Mouse (Mus musculus) embryonic facial prominence, embryonic 11.5 days (tissue): Measurements from ENCODE around the gene Slit3. TPM values are rescaled to one million over a fixed set of nuclear protein-coding genes. Genes with fewer than 3 reads are reported as not detected.

ENCODE experiments used
- ATAC-seq: fragments of 200-750 bp; cut with Nextera tagmentation; replicated peaks from 2 replicates; pipeline ENCODE4 v1.8.0; 2017; ENCODE audit warnings: low read depth; ENCODE audit not compliant: insufficient number of reproducible peaks, low FRiP score, low TSS enrichment
- DNase-seq: peaks from one replicate; pipeline ENCODE4 v3.0.0-alpha.2; 2015; ENCODE audit warnings: low spot score
- H3K27ac ChIP-seq: fragments of 300-500 bp; sonication (generic); replicated peaks from 2 replicates; pipeline ENCODE4 v1.5.1; 2014; ENCODE audit warnings: mild to moderate bottlenecking, low read depth, low read length, control low read depth
- H3K27me3 ChIP-seq: fragments of 300-500 bp; sonication (generic); 2 replicates; pipeline ENCODE4 v1.6.1; 2014; ENCODE audit warnings: mild to moderate bottlenecking, low read length, moderate library complexity, mixed read lengths; ENCODE audit not compliant: control insufficient read depth, insufficient read depth
- H3K36me3 ChIP-seq: fragments of 300-500 bp; sonication (generic); replicated peaks from 2 replicates; pipeline ENCODE4 v1.6.1; 2014; ENCODE audit warnings: low read depth, mild to moderate bottlenecking, low read length, moderate library complexity, mixed read lengths; ENCODE audit not compliant: control insufficient read depth, insufficient read depth
- H3K4me1 ChIP-seq: fragments of 300-500 bp; sonication (generic); 2 replicates; pipeline ENCODE4 v1.6.1; 2014; ENCODE audit warnings: low read length, mixed read lengths; ENCODE audit not compliant: control insufficient read depth, insufficient read depth
- H3K4me2 ChIP-seq: fragments of 300-500 bp; sonication (generic); 2 replicates; pipeline ENCODE4 v1.6.1; 2014; ENCODE audit warnings: low read depth, mild to moderate bottlenecking, control low read depth, low read length, moderate library complexity
- H3K4me3 ChIP-seq: fragments of 300-500 bp; sonication (generic); 2 replicates; pipeline ENCODE4 v1.5.1; 2014; ENCODE audit warnings: low read depth, low read length, control low read depth
- H3K9ac ChIP-seq: fragments of 300-500 bp; sonication (generic); replicated peaks from 2 replicates; pipeline ENCODE4 v1.6.1; 2014; ENCODE audit warnings: mild to moderate bottlenecking, control low read depth, low read length
- H3K9me3 ChIP-seq: fragments of 300-500 bp; sonication (generic); replicated peaks from 2 replicates; pipeline ENCODE4 v1.6.1; 2016; ENCODE audit warnings: mild to moderate bottlenecking, low read length, inconsistent platforms, mixed read lengths; ENCODE audit not compliant: control insufficient read depth
- WGBS: fragments of 180-500 bp; shearing (Covaris S2); extraction: QIAGEN DNeasy Blood & Tissue Kit; methylation state at CpG from one replicate; pipeline ENCODE4 v1.1.7; 2014; 5-methylcytosine and 5-hydroxymethylcytosine counted together
- polyA plus RNA-seq: library from polyadenylated mRNA; unstranded; fragments of >200 nt; fragmentation: Nextera tagmentation; extraction: Ambion mirVana; gene quantifications from 2 replicates; pipeline ENCODE4 v1.2.1, GENCODE M21; 2014

Slit3 gene
- polyA plus RNA-seq, 1 experiment from 2014 or later: 10.5 TPM

DNA sequence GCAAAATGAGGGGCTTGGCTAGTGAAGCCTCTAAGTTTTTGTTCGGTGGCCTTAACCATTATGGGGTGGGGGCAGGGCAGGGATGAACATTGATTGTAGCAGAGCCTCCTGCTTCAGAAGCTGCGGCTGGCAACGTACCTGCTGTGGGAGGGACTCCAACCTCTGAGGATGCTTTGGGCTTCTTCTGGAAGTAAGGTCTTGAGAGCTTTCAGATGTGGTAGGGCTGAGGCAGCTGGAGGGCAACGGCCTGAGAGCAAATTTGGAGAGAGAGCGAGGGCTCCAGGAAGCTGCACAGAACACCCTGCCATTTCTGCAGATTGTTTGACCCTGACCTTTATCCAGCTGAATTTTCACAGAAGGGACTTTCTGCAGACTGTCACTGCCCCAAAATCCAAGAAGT lies 203.4 kb downstream of the Slit3 start:
- no peak overlapping the region for H3K27ac ChIP-seq
- no peaks in the 10 kb centered on the region for H3K4me1 ChIP-seq
- no peaks in the 10 kb centered on the region for H3K27me3 ChIP-seq
- no peak for ATAC-seq
- no peak overlapping the region for H3K4me2 ChIP-seq
- no peak for DNase-seq
- H3K4me3 ChIP-seq: no peak overlapping the region
- no peak overlapping the region for H3K9ac ChIP-seq
- no peaks in the 10 kb centered on the region for H3K9me3 ChIP-seq
- 47% methylated on average over 5 of the region's 5 CpGs for WGBS
- no peaks in the 10 kb centered on the region for H3K36me3 ChIP-seq

DNA sequence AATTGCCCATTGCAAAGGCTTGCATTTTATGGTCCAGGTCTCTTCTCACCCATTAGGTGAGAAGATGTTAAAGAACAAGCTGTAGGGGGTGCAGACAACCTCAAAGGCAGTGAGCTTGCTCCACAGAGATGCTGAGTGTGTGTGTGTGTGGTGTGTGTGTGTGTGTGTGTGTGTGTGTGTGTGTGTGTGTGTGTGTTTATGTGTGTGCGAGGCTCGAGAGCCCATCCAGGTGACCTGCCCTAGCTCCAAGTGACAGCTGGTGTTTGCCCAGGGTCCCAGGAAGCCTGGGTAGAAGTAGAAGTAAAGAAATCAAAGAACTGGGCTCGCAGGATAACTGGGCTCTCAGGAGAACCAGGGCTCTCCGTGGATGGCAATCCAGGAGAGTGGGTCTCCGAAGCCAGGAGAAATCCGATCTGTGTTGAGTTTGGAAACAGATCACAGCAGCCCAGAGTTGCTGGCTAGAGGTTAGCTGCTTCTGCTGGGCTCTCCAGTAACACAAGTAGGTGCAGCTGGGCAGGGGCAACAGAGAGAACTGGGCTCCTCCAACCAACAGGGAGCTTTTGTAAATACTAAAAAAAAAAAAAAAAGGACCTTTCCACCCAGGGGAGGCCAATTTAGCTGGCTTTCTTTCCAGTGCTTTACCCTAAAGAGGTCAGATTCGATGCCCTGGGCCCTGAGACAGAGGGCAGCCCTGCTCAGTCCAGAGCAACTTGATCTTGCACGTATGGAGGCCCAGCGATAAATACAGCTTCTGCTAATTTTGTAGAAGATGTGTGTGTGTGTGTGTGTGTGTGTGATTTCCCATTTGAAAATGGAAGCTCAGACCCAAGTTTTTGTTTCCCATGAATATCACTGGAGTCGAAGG lies 204.3 kb downstream of the Slit3 start:
- H3K36me3 ChIP-seq: no peaks in the 10 kb centered on the region
- no peak overlapping the region for H3K9ac ChIP-seq
- no peaks in the 10 kb centered on the region for H3K9me3 ChIP-seq
- no peaks in the 10 kb centered on the region for H3K27me3 ChIP-seq
- ATAC-seq (no peak), DNase-seq (peak; percentile 31)
- WGBS: 28% methylated on average over 10 of the region's 10 CpGs
- H3K4me2 ChIP-seq: no peak overlapping the region
- H3K27ac ChIP-seq: no peak overlapping the region
- H3K4me1 ChIP-seq: no peaks in the 10 kb centered on the region
- no peak overlapping the region for H3K4me3 ChIP-seq

- DNase-seq (no peak), ATAC-seq (no peak)
- no peaks in the 10 kb centered on the region for H3K9me3 ChIP-seq
- H3K4me2 ChIP-seq: no peak overlapping the region
- no peak overlapping the region for H3K9ac ChIP-seq
- no peak overlapping the region for H3K27ac ChIP-seq
- no peaks in the 10 kb centered on the region for H3K36me3 ChIP-seq
- 24% methylated on average over 3 of the region's 3 CpGs for WGBS
- no peaks in the 10 kb centered on the region for H3K4me1 ChIP-seq
- no peak overlapping the region for H3K4me3 ChIP-seq
- H3K27me3 ChIP-seq: no peaks in the 10 kb centered on the region
Observed at GRCm38 (mm10) chr11:35326346-35326745, 205.3 kb downstream of the Slit3 start.

- no peaks in the 10 kb centered on the region for H3K4me1 ChIP-seq
- no peaks in the 10 kb centered on the region for H3K27me3 ChIP-seq
- 84% methylated on average over 1 of the region's 1 CpGs for WGBS
- DNase-seq: peak; percentile 44
- no peak overlapping the region for H3K4me3 ChIP-seq
- no peak overlapping the region for H3K4me2 ChIP-seq
- no peak overlapping the region for H3K9ac ChIP-seq
- ATAC-seq: no peak
- H3K27ac ChIP-seq: no peak overlapping the region
- H3K9me3 ChIP-seq: no peaks in the 10 kb centered on the region
- no peaks in the 10 kb centered on the region for H3K36me3 ChIP-seq
Observed at GRCm38 (mm10) chr11:35327899-35328298, 206.9 kb downstream of the Slit3 start.

DNA sequence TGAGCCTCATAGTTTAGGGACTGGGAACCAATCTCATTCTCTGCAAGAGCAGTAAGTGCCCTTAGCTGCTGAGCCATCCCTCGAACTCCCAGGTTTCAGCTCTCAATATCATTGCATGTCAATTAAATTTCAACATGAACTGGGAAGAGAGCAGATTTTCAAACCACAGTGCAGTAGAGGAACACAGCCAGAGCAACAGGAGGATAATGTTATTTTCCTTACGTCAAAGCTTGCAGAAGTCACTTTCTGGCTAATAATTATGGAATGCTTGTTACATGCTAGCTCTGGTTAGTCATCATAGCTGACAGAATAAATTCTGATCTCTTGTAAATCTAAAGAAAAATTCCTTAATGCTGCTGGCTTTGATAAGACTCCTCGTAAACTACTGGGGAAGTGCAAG lies 210.5 kb downstream of the Slit3 start:
- Histone ChIP-seq H3K4me2 (no peak overlapping the region), H3K36me3 (no peaks in the 10 kb centered on the region), H3K9ac (no peak overlapping the region), H3K27me3 (no peaks in the 10 kb centered on the region), H3K27ac (no peak overlapping the region), H3K4me1 (no peaks in the 10 kb centered on the region), H3K4me3 (no peak overlapping the region), H3K9me3 (no peaks in the 10 kb centered on the region)
- ATAC-seq: no peak
- 83% methylated on average over 3 of the region's 3 CpGs for WGBS
- no peak for DNase-seq

- no peaks in the 10 kb centered on the region for H3K27me3 ChIP-seq
- WGBS: 86% methylated on average over 8 of the region's 8 CpGs
- no peak for ATAC-seq
Observed at GRCm38 (mm10) chr11:35336558-35336957, 215.5 kb downstream of the Slit3 start.

DNA sequence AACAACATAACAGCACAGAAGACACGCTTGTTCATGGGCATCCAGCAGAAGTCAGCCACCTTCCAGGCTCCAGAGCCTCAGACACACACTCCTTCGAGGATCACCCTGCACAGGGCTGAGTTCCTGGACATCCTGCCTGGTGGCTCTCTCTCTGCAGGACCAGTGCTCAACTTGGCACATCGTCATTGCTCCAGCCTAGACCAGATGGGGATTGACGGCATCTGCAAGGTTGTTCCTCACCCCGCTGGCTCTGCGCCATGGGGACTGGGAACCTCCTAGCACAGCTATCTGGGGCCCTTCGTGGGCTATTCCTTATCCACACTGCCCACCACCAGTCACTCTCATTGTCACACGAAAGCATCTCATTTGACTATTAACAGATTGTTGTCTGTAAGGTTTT lies 216.5 kb downstream of the Slit3 start:
- ATAC-seq: no peak
- Histone ChIP-seq H3K27me3 (no peaks in the 10 kb centered on the region), H3K36me3 (no peaks in the 10 kb centered on the region), H3K27ac (no peak overlapping the region), H3K9ac (no peak overlapping the region), H3K4me2 (no peak overlapping the region), H3K4me3 (no peak overlapping the region), H3K4me1 (no peaks in the 10 kb centered on the region), H3K9me3 (no peaks in the 10 kb centered on the region)
- DNase-seq: no peak
- WGBS: 89% methylated on average over 8 of the region's 8 CpGs

More at GRCm38 (mm10) chr11:35336558-35336957, 215.5 kb downstream of the Slit3 start:
- H3K4me2 ChIP-seq: no peak overlapping the region
- H3K27ac ChIP-seq: no peak overlapping the region
- H3K4me1 ChIP-seq: no peaks in the 10 kb centered on the region
- no peaks in the 10 kb centered on the region for H3K36me3 ChIP-seq
- DNase-seq: no peak
- no peak overlapping the region for H3K9ac ChIP-seq
- no peaks in the 10 kb centered on the region for H3K9me3 ChIP-seq
- no peak overlapping the region for H3K4me3 ChIP-seq

GRCm38 (mm10) chr11:35337927-35338819 lies 217.1 kb downstream of the Slit3 start:
- no peak overlapping the region for H3K27ac ChIP-seq
- no peaks in the 10 kb centered on the region for H3K36me3 ChIP-seq
- no peak overlapping the region for H3K4me3 ChIP-seq
- no peak overlapping the region for H3K9ac ChIP-seq
- no peak for DNase-seq
- H3K4me1 ChIP-seq: no peaks in the 10 kb centered on the region
- H3K9me3 ChIP-seq: no peaks in the 10 kb centered on the region
- 80% methylated on average over 19 of the region's 19 CpGs for WGBS
- ATAC-seq: no peak
- H3K4me2 ChIP-seq: no peak overlapping the region
- H3K27me3 ChIP-seq: no peaks in the 10 kb centered on the region
